Mouse (Mus musculus) neural tube, embryonic 12.5 days (tissue): ENCODE measurements around the gene Igsf8. TPM values are rescaled to one million over a fixed set of nuclear protein-coding genes. Genes with fewer than 3 reads are reported as not detected.

Experiments used
- ATAC-seq: fragments of 200-750 bp; cut with Nextera tagmentation; 2 replicates; pipeline ENCODE4 v1.8.0; 2017; ENCODE audit warnings: low read depth, mild to moderate bottlenecking, moderate TSS enrichment, moderate library complexity; ENCODE audit not compliant: low FRiP score
- H3K27ac ChIP-seq: fragments of 300-500 bp; sonication (generic); 2 replicates; pipeline ENCODE4 v1.5.1; 2016
- H3K27me3 ChIP-seq: fragments of 300-500 bp; sonication (generic); replicated peaks from 2 replicates; pipeline ENCODE4 v1.6.1; 2016; ENCODE audit warnings: mild to moderate bottlenecking
- H3K36me3 ChIP-seq: fragments of 300-500 bp; sonication (generic); 2 replicates; pipeline ENCODE4 v1.6.1; 2016; ENCODE audit warnings: mild to moderate bottlenecking
- H3K4me1 ChIP-seq: fragments of 300-500 bp; sonication (generic); 2 replicates; pipeline ENCODE4 v1.6.1; 2016
- H3K4me2 ChIP-seq: fragments of 300-500 bp; sonication (generic); replicated peaks from 2 replicates; pipeline ENCODE4 v1.6.1; 2016; ENCODE audit warnings: mild to moderate bottlenecking
- H3K4me3 ChIP-seq: fragments of 300-500 bp; sonication (generic); 2 replicates; pipeline ENCODE4 v1.5.1; 2016
- H3K9ac ChIP-seq: fragments of 300-500 bp; sonication (generic); 2 replicates; pipeline ENCODE4 v1.6.1; 2016; ENCODE audit warnings: mild to moderate bottlenecking
- H3K9me3 ChIP-seq: fragments of 300-500 bp; sonication (generic); 2 replicates; pipeline ENCODE4 v1.6.1; 2016; ENCODE audit warnings: mild to moderate bottlenecking
- WGBS: fragments of 180-500 bp; shearing (Covaris S2); methylation state at CpG from one replicate; pipeline ENCODE4 v1.1.7; 2016; 5-methylcytosine and 5-hydroxymethylcytosine counted together
- polyA plus RNA-seq: library from polyadenylated mRNA; unstranded; fragments of >200 nt; fragmentation: Nextera tagmentation; extraction: Ambion mirVana; gene quantifications from 2 replicates; pipeline ENCODE4 v1.2.1, GENCODE M21; 2016

Gene Igsf8
- polyA plus RNA-seq, 1 experiment from 2014 or later = 165 TPM

GRCm38 (mm10) chr1:172318424-172319035 is 57.1 kb downstream of the Igsf8 start:
- H3K27me3 ChIP-seq = no peaks in the 10 kb centered on the region
- H3K4me3 ChIP-seq = 0 out of 2 replicates have a peak overlapping the region, but pooled peaks have one; percentile 3
- H3K27ac ChIP-seq = peak overlapping the region; percentile 50; the same call in 1 of the 2 replicates
- WGBS = 76% methylated on average over 19 of the region's 19 CpGs
- ATAC-seq = no peak
- peaks cover 86% of the 10 kb centered on the region for H3K4me1 ChIP-seq
- H3K4me2 ChIP-seq = peak overlapping the region; percentile 27
- H3K9ac ChIP-seq = peak overlapping the region; percentile 45
- peaks cover 42% of the 10 kb centered on the region for H3K36me3 ChIP-seq
- no peaks in the 10 kb centered on the region for H3K9me3 ChIP-seq

GRCm38 (mm10) chr1:172319346-172319745 is 57.9 kb downstream of the Igsf8 start:
- peak overlapping the region; percentile 45 for H3K9ac ChIP-seq
- peaks cover 79% of the 10 kb centered on the region for H3K4me1 ChIP-seq

GRCm38 (mm10) chr1:172319921-172320411 is 58.5 kb downstream of the Igsf8 start:
- peaks cover 77% of the 10 kb centered on the region for H3K4me1 ChIP-seq
- no peaks in the 10 kb centered on the region for H3K27me3 ChIP-seq
- H3K9me3 ChIP-seq = no peaks in the 10 kb centered on the region
- H3K27ac ChIP-seq = peak overlapping the region; percentile 37; the same call in 1 of the 2 replicates
- no peak overlapping the region for H3K4me3 ChIP-seq
- 0 out of 2 replicates have a peak overlapping the region, but pooled peaks have one; percentile 5 for H3K4me2 ChIP-seq
- no peak overlapping the region for H3K9ac ChIP-seq
- WGBS = 7% methylated on average over 5 of the region's 5 CpGs
- ATAC-seq = peak; percentile 46
- peaks cover 42% of the 10 kb centered on the region for H3K36me3 ChIP-seq

More at GRCm38 (mm10) chr1:172319346-172319745, 57.9 kb downstream of the Igsf8 start:
- Histone ChIP-seq H3K27me3 (no peaks in the 10 kb centered on the region), H3K36me3 (peaks cover 42% of the 10 kb centered on the region), H3K4me3 (no peak overlapping the region), H3K27ac (peak overlapping the region; percentile 50; the same call in 1 of the 2 replicates), H3K9me3 (no peaks in the 10 kb centered on the region), H3K4me2 (0 out of 2 replicates have a peak overlapping the region, but pooled peaks have one; percentile 7)
- WGBS = 72% methylated on average over 7 of the region's 7 CpGs
- peak; percentile 13; the same call in 1 of the 2 replicates for ATAC-seq

- H3K27me3 ChIP-seq = peaks cover 16% of the 10 kb centered on the region
- no peak overlapping the region for H3K4me2 ChIP-seq
- H3K36me3 ChIP-seq = peaks cover 27% of the 10 kb centered on the region
- no peak for ATAC-seq
- no peaks in the 10 kb centered on the region for H3K9me3 ChIP-seq
- peaks cover 62% of the 10 kb centered on the region for H3K4me1 ChIP-seq
- 68% methylated on average over 13 of the region's 13 CpGs for WGBS
- no peak overlapping the region for H3K4me3 ChIP-seq
- no peak overlapping the region for H3K9ac ChIP-seq
- no peak overlapping the region for H3K27ac ChIP-seq
These were observed 61.3 kb downstream of the Igsf8 start for GRCm38 (mm10) chr1:172322725-172323124.

- Histone ChIP-seq H3K9me3 (no peaks in the 10 kb centered on the region), H3K9ac (no peak overlapping the region), H3K4me2 (no peak overlapping the region), H3K27me3 (peaks cover 17% of the 10 kb centered on the region), H3K4me1 (peaks cover 56% of the 10 kb centered on the region), H3K27ac (no peak overlapping the region), H3K36me3 (peaks cover 21% of the 10 kb centered on the region), H3K4me3 (no peak overlapping the region)
- ATAC-seq = no peak
- 30% methylated on average over 5 of the region's 5 CpGs for WGBS
These were observed 61.9 kb downstream of the Igsf8 start for GRCm38 (mm10) chr1:172323298-172323697.

- Histone ChIP-seq H3K4me3 (no peak overlapping the region), H3K9ac (no peak overlapping the region), H3K4me1 (peaks cover 53% of the 10 kb centered on the region), H3K36me3 (peaks cover 15% of the 10 kb centered on the region), H3K27ac (no peak overlapping the region), H3K27me3 (peaks cover 22% of the 10 kb centered on the region), H3K9me3 (no peaks in the 10 kb centered on the region), H3K4me2 (no peak overlapping the region)
- WGBS = 69% methylated on average over 6 of the region's 6 CpGs
- no peak for ATAC-seq
These were observed 62.4 kb downstream of the Igsf8 start for GRCm38 (mm10) chr1:172323801-172324359.

GRCm38 (mm10) chr1:172324725-172325124 is 63.3 kb downstream of the Igsf8 start:
- peak; percentile 27 for ATAC-seq
- Histone ChIP-seq H3K9ac (0 out of 2 replicates have a peak overlapping the region, but pooled peaks have one; percentile 26), H3K27ac (no peak overlapping the region), H3K27me3 (peaks cover 22% of the 10 kb centered on the region), H3K9me3 (no peaks in the 10 kb centered on the region), H3K36me3 (peaks cover 10% of the 10 kb centered on the region), H3K4me2 (no peak overlapping the region), H3K4me3 (no peak overlapping the region), H3K4me1 (peaks cover 52% of the 10 kb centered on the region)
- 11% methylated on average over 7 of the region's 7 CpGs for WGBS

GRCm38 (mm10) chr1:172325680-172326535 is 64.5 kb downstream of the Igsf8 start:
- Histone ChIP-seq H3K27ac (no peak overlapping the region), H3K4me1 (peaks cover 40% of the 10 kb centered on the region), H3K36me3 (peaks cover 6% of the 10 kb centered on the region; the same call in 1 of the 2 replicates), H3K9me3 (no peaks in the 10 kb centered on the region), H3K9ac (peak overlapping the region; percentile 56), H3K27me3 (peaks cover 22% of the 10 kb centered on the region), H3K4me2 (peak overlapping the region; percentile 79), H3K4me3 (peak overlapping the region; percentile 37)
- 21% methylated on average over 94 of the region's 94 CpGs for WGBS
- ATAC-seq = peak; percentile 35

- peaks cover 22% of the 10 kb centered on the region for H3K27me3 ChIP-seq
- peaks cover 39% of the 10 kb centered on the region; the same call in 1 of the 2 replicates for H3K4me1 ChIP-seq
- H3K4me2 ChIP-seq = peak overlapping the region; percentile 79
- ATAC-seq = no peak
- H3K27ac ChIP-seq = no peak overlapping the region
- peak overlapping the region; percentile 37; the same call in 1 of the 2 replicates for H3K4me3 ChIP-seq
- H3K9ac ChIP-seq = no peak overlapping the region
- WGBS = 60% methylated on average over 11 of the region's 11 CpGs
- H3K36me3 ChIP-seq = peaks cover 4% of the 10 kb centered on the region; the same call in 1 of the 2 replicates
- no peaks in the 10 kb centered on the region for H3K9me3 ChIP-seq
These were observed 65.2 kb downstream of the Igsf8 start for GRCm38 (mm10) chr1:172326684-172327083.

- Histone ChIP-seq H3K36me3 (peaks cover 4% of the 10 kb centered on the region; the same call in 1 of the 2 replicates), H3K4me1 (peaks cover 38% of the 10 kb centered on the region; the same call in 1 of the 2 replicates), H3K9ac (no peak overlapping the region), H3K27me3 (peaks cover 22% of the 10 kb centered on the region), H3K27ac (no peak overlapping the region), H3K4me3 (no peak overlapping the region), H3K4me2 (no peak overlapping the region), H3K9me3 (no peaks in the 10 kb centered on the region)
- 90% methylated on average over 16 of the region's 16 CpGs for WGBS
- no peak for ATAC-seq
These were observed 66.0 kb downstream of the Igsf8 start for GRCm38 (mm10) chr1:172327206-172328001.

GRCm38 (mm10) chr1:172328041-172328440 is 66.6 kb downstream of the Igsf8 start:
- Histone ChIP-seq H3K27ac (no peak overlapping the region), H3K4me3 (no peak overlapping the region), H3K4me2 (no peak overlapping the region), H3K36me3 (peaks cover 3% of the 10 kb centered on the region; the same call in 1 of the 2 replicates), H3K4me1 (peaks cover 32% of the 10 kb centered on the region; the same call in 1 of the 2 replicates), H3K9ac (no peak overlapping the region), H3K27me3 (peaks cover 22% of the 10 kb centered on the region), H3K9me3 (no peaks in the 10 kb centered on the region)
- no peak for ATAC-seq
- 86% methylated on average over 3 of the region's 3 CpGs for WGBS
